19 mouse cellular contexts compared by ENCODE assay signal in the genomic region with DNA sequence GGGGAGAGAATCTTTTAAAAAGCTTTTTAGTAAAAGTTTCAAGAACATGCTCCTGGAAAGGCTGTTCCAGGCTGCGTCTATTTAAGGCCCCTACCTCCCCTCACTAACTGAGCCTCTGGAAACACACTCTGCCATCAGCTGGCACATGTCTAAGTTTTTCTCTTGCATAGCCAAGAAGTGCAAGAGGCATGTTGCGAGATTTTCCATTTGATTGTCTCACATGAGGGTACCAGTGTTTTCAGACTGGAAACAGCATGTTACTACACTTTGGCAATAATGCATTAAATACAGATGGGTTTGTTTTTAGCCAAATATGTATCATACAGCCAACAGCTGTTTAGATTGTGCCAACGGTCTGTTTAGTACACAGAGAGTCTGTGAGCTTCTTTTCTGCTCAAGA.
DNase-seq lines count a peak whose midpoint lies in the region; ATAC-seq and TF ChIP-seq lines count a peak whose summit lies in the region.
"Had no signal": no experiment of that assay in that cellular context is flagged by ENCODE, and none has a peak within 500 bp of the region (broad histone marks: within the 10 kb centered on the region; RNA-seq: fewer than 3 reads in every experiment).

No protein-coding gene starts in this region.

- no peak overlapping the region for H3K4me2 ChIP-seq in forebrain, embryonic 14.5 days (ENCODE audit: low read length)
- no peak overlapping the region for H3K4me2 ChIP-seq in forebrain, embryonic 11.5 days (ENCODE audit: low read depth, low read length, severe bottlenecking)
- H3K4me2 ChIP-seq in lung, embryonic 14.5 days = no peak overlapping the region
- no peak overlapping the region for H3K4me2 ChIP-seq in forebrain, postnatal 0 days (ENCODE audit: low read depth)
- H3K4me2 ChIP-seq: heart, embryonic 12.5 days; hindbrain, embryonic 14.5 days; intestine, embryonic 15.5 days had no signal

- H3K9ac ChIP-seq in forebrain, embryonic 14.5 days (ENCODE audit: low read length) = no peak overlapping the region
- no peak overlapping the region for H3K9ac ChIP-seq in forebrain, embryonic 11.5 days (ENCODE audit: low read length)
- H3K9ac ChIP-seq in lung, embryonic 14.5 days = no peak overlapping the region
- H3K9ac ChIP-seq in forebrain, postnatal 0 days = no peak overlapping the region
- H3K9ac ChIP-seq: heart, embryonic 12.5 days; hindbrain, embryonic 14.5 days; intestine, embryonic 15.5 days had no signal

- WGBS in forebrain, embryonic 14.5 days = 79% methylated on average over 3 of the region's 3 CpGs
- 92% methylated on average over 3 of the region's 3 CpGs for WGBS in forebrain, embryonic 11.5 days
- 72% methylated on average over 3 of the region's 3 CpGs for WGBS in lung, embryonic 14.5 days
- 64% methylated on average over 3 of the region's 3 CpGs for WGBS in forebrain, postnatal 0 days

- TF ChIP-seq CTCF in lung, embryonic 14.5 days (IDR thresholded peaks at IDR 0.05; ENCODE audit: low read depth) = no peak
- TF ChIP-seq CTCF in forebrain, postnatal 0 days (IDR thresholded peaks at IDR 0.05; ENCODE audit: low read depth) = no peak

- no peaks in the 10 kb centered on the region for H3K4me1 ChIP-seq in forebrain, embryonic 14.5 days (ENCODE audit: control insufficient read depth, insufficient read depth, low read length)
- no peaks in the 10 kb centered on the region; the same call in 1 of the 2 replicates for H3K4me1 ChIP-seq in forebrain, embryonic 11.5 days (replicated peaks; ENCODE audit: control insufficient read depth, insufficient read depth, low read length)
- H3K4me1 ChIP-seq in lung, embryonic 14.5 days (ENCODE audit: insufficient read depth) = no peaks in the 10 kb centered on the region
- H3K4me1 ChIP-seq in forebrain, postnatal 0 days (ENCODE audit: insufficient read depth) = no peaks in the 10 kb centered on the region
- H3K4me1 ChIP-seq: heart, embryonic 12.5 days; hindbrain, embryonic 10.5 days; intestine, embryonic 15.5 days had no signal

- peak; percentile 63 for DNase-seq in forebrain, embryonic 14.5 days (ENCODE audit: low spot score)
- no peak for DNase-seq in forebrain, embryonic 11.5 days (ENCODE audit: low spot score)
- DNase-seq in lung, embryonic 14.5 days = peak; percentile 3
- DNase-seq in lung, adult 18-20 months = no peak
- peak; percentile 52 for DNase-seq in forebrain, postnatal 0 days
- DNase-seq in cerebellum, adult 9-10 months = no peak
- DNase-seq: adrenal gland, postnatal 14 days; cerebellum, adult 11 months; cerebellum, adult 9-11 months; cerebellum, postnatal 36 days; gastrocnemius, postnatal 25 days; kidney, adult 18-20 months had no signal

- no peaks in the 10 kb centered on the region for H3K36me3 ChIP-seq in forebrain, embryonic 14.5 days (ENCODE audit: control insufficient read depth, insufficient read depth, low read length)
- H3K36me3 ChIP-seq in forebrain, embryonic 11.5 days (ENCODE audit: control insufficient read depth, insufficient read depth, low read length) = no peaks in the 10 kb centered on the region
- H3K36me3 ChIP-seq in lung, embryonic 14.5 days (ENCODE audit: insufficient read depth) = no peaks in the 10 kb centered on the region
- H3K36me3 ChIP-seq in forebrain, postnatal 0 days (ENCODE audit: insufficient read depth) = no peaks in the 10 kb centered on the region
- H3K36me3 ChIP-seq: heart, embryonic 12.5 days; hindbrain, embryonic 10.5 days; intestine, embryonic 15.5 days had no signal

- no peaks in the 10 kb centered on the region for H3K9me3 ChIP-seq in forebrain, embryonic 14.5 days (replicated peaks; ENCODE audit: control insufficient read depth, low read length)
- H3K9me3 ChIP-seq in forebrain, embryonic 11.5 days (ENCODE audit: control insufficient read depth, low read length) = no peaks in the 10 kb centered on the region
- H3K9me3 ChIP-seq in lung, embryonic 14.5 days (ENCODE audit: low read depth, low read length) = no peaks in the 10 kb centered on the region
- H3K9me3 ChIP-seq in forebrain, postnatal 0 days (ENCODE audit: low read length) = no peaks in the 10 kb centered on the region
- H3K9me3 ChIP-seq: heart, embryonic 12.5 days; hindbrain, embryonic 10.5 days; intestine, embryonic 15.5 days had no signal

- no peak overlapping the region for H3K4me3 ChIP-seq in forebrain, embryonic 14.5 days (ENCODE audit: low read depth, low read length)
- H3K4me3 ChIP-seq in forebrain, embryonic 11.5 days (ENCODE audit: low read depth, low read length) = no peak overlapping the region
- no peak overlapping the region for H3K4me3 ChIP-seq in lung, embryonic 14.5 days (ENCODE audit: low read depth, low read length)
- no peak overlapping the region for H3K4me3 ChIP-seq in forebrain, postnatal 0 days (ENCODE audit: low read depth, low read length)
- H3K4me3 ChIP-seq: heart, embryonic 12.5 days; hindbrain, embryonic 10.5 days; intestine, embryonic 15.5 days had no signal

- H3K27ac ChIP-seq in forebrain, embryonic 14.5 days (ENCODE audit: low read depth, low read length) = no peak overlapping the region
- no peak overlapping the region for H3K27ac ChIP-seq in forebrain, embryonic 11.5 days (ENCODE audit: low read depth, low read length)
- H3K27ac ChIP-seq in lung, embryonic 14.5 days (ENCODE audit: low read depth) = no peak overlapping the region
- H3K27ac ChIP-seq in forebrain, postnatal 0 days (ENCODE audit: low read depth, low read length) = no peak overlapping the region
- H3K27ac ChIP-seq: hindbrain, embryonic 10.5 days; hindbrain, embryonic 14.5 days; intestine, embryonic 15.5 days had no signal

- peak; percentile 60; the same call in 1 of the 2 replicates for ATAC-seq in forebrain, embryonic 14.5 days
- ATAC-seq in forebrain, embryonic 11.5 days (replicated peaks; ENCODE audit: low FRiP score) = no peak
- ATAC-seq in lung, embryonic 14.5 days (ENCODE audit: insufficient read depth) = no peak
- peak; percentile 50 for ATAC-seq in forebrain, postnatal 0 days
- ATAC-seq: activated CD4-positive, CD25-positive, alpha-beta regulatory T cell, adult 4 months; intestine, embryonic 15.5 days; Patski had no signal

- no peaks in the 10 kb centered on the region for H3K27me3 ChIP-seq in forebrain, embryonic 14.5 days (replicated peaks; ENCODE audit: control insufficient read depth, insufficient read depth, low read length)
- H3K27me3 ChIP-seq in forebrain, embryonic 11.5 days (ENCODE audit: control insufficient read depth, insufficient read depth, low read length) = no peaks in the 10 kb centered on the region
- no peaks in the 10 kb centered on the region for H3K27me3 ChIP-seq in lung, embryonic 14.5 days (ENCODE audit: insufficient read depth, low read length)
- H3K27me3 ChIP-seq in forebrain, postnatal 0 days (ENCODE audit: insufficient read depth, low read length) = no peaks in the 10 kb centered on the region
- H3K27me3 ChIP-seq: CH12.LX; heart, embryonic 12.5 days; intestine, embryonic 15.5 days; Patski had no signal

Comparison
In these comparisons a context has a peak if more than half of its experiments do, and no peak if none do; other contexts are left out.
1. ATAC-seq: peak in forebrain, embryonic 14.5 days (single experiment) and forebrain, postnatal 0 days (single experiment); none in forebrain, embryonic 11.5 days (single experiment) and lung, embryonic 14.5 days (single experiment).
2. DNase-seq: peak in forebrain, embryonic 14.5 days (single experiment), lung, embryonic 14.5 days (single experiment) and forebrain, postnatal 0 days (single experiment); none in forebrain, embryonic 11.5 days (single experiment), lung, adult 18-20 months (0 of 2) and cerebellum, adult 9-10 months (single experiment).